Mouse (Mus musculus): Measurements from ENCODE around the gene Vps8.
A peak's percentile ranks its signal among the peaks of the same experiment; 100 is the strongest.

Gene Vps8

GRCm38 (mm10) chr16:21422645-21423545, at the start of gene Vps8:
Gene Vps8 (plus strand): TSS chr16:21423118.
- DNase-seq (ENCODE audit: low spot score in 2 of 2), result peak; percentile 73 to 92

- DNase-seq (ENCODE audit: low spot score in 2 of 2), result no peak
Observed at GRCm38 (mm10) chr16:21373316-21373960, 49.5 kb upstream of the Vps8 start.

GRCm38 (mm10) chr16:21374067-21374466, 48.9 kb upstream of the Vps8 start:
- DNase-seq (ENCODE audit: low spot score in 2 of 2), result no peak

GRCm38 (mm10) chr16:21375147-21375546, 47.8 kb upstream of the Vps8 start:
- DNase-seq (ENCODE audit: low spot score in 2 of 2), result no peak

GRCm38 (mm10) chr16:21376316-21376715, 46.6 kb upstream of the Vps8 start:
- no peak for DNase-seq (ENCODE audit: low spot score in 2 of 2)

GRCm38 (mm10) chr16:21376949-21377604, 45.8 kb upstream of the Vps8 start:
- DNase-seq (ENCODE audit: low spot score in 2 of 2), result no peak

- DNase-seq (ENCODE audit: low spot score in 2 of 2), result no peak
Observed at GRCm38 (mm10) chr16:21377605-21377968, 45.3 kb upstream of the Vps8 start.

GRCm38 (mm10) chr16:21381469-21381868, 41.4 kb upstream of the Vps8 start:
- DNase-seq (ENCODE audit: low spot score in 2 of 2), result no peak

GRCm38 (mm10) chr16:21382152-21382911, 40.6 kb upstream of the Vps8 start:
- DNase-seq (ENCODE audit: low spot score in 2 of 2), result no peak

- DNase-seq (ENCODE audit: low spot score in 2 of 2), result no peak
Observed at GRCm38 (mm10) chr16:21385926-21386881, 36.7 kb upstream of the Vps8 start.

- no peak for DNase-seq (ENCODE audit: low spot score in 2 of 2)
Observed at GRCm38 (mm10) chr16:21389316-21389715, 33.6 kb upstream of the Vps8 start.

GRCm38 (mm10) chr16:21390744-21391143, 32.2 kb upstream of the Vps8 start:
- no peak for DNase-seq (ENCODE audit: low spot score in 2 of 2)

- DNase-seq (ENCODE audit: low spot score in 2 of 2), result peak in 1 of 2 experiments; percentile 62
Observed at GRCm38 (mm10) chr16:21392099-21392498, 30.8 kb upstream of the Vps8 start.

- peak; percentile 53 to 87 for DNase-seq (ENCODE audit: low spot score in 2 of 2)
Observed at GRCm38 (mm10) chr16:21392517-21393112, 30.3 kb upstream of the Vps8 start.

- DNase-seq (ENCODE audit: low spot score in 2 of 2), result no peak
Observed at GRCm38 (mm10) chr16:21395546-21395945, 27.4 kb upstream of the Vps8 start.

GRCm38 (mm10) chr16:21397681-21398080, 25.2 kb upstream of the Vps8 start:
- no peak for DNase-seq (ENCODE audit: low spot score in 2 of 2)

- no peak for DNase-seq (ENCODE audit: low spot score in 2 of 2)
Observed at GRCm38 (mm10) chr16:21398345-21399051, 24.4 kb upstream of the Vps8 start.

GRCm38 (mm10) chr16:21399942-21400341, 23.0 kb upstream of the Vps8 start:
- no peak for DNase-seq (ENCODE audit: low spot score in 2 of 2)

GRCm38 (mm10) chr16:21402068-21402467, 20.9 kb upstream of the Vps8 start:
- no peak for DNase-seq (ENCODE audit: low spot score in 2 of 2)

GRCm38 (mm10) chr16:21403402-21403801, 19.5 kb upstream of the Vps8 start:
- no peak for DNase-seq (ENCODE audit: low spot score in 2 of 2)
